Mouse (Mus musculus) liver, embryonic 18 days (tissue): Measurements from ENCODE around the gene Magoh. TPM values are rescaled to one million over a fixed set of nuclear protein-coding genes. Genes with fewer than 3 reads are reported as not detected.

Experiments used
- polyA plus RNA-seq: library from polyadenylated mRNA; depleted of rRNA; stranded (reverse); fragments of >200 nt; gene quantifications from 2 replicates; pipeline ENCODE4 v1.2.3, GENCODE M21; 2012; rRNA removed

The Magoh gene
- 56.2 and 66.2 TPM in 2 replicates for polyA plus RNA-seq

DNA sequence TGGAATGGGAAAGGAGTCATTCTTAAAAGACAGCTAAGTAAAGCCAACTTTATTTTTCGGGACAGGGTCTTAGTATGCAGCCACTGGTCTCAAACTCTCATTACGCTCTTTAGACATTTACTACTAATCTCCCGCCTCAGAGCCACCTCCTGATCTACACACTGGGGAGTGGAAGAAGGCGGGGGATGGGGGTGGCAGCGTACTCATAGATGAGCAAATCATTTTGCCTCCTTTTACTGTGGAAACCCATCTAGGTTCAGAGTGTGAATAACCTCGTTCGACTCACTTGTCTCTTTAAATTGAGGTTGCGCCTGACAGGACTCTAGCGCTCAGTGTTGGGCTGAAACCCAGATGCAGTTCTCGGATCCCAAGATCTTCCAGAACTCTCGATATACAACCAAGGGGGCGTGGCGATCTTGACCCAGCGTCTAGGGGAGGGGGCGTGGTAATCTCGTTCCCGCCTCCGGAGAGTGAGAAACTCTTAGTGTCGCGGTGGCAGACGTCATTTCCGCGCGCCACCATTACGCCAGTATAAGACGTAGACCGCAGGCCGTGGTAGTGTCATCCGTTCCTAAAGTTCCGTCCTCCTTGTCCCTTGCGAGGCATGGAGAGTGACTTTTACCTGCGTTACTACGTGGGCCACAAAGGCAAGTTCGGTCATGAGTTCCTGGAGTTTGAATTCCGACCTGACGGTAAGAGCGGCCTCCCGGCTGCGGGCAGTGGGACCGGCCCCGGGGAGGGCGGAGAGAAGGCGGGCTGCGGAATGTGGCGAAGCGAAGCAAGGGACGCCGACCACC, at the start of gene Magoh:
Magoh (plus strand) TSS at position 502 of the 797 bp plus-strand sequence.

DNA sequence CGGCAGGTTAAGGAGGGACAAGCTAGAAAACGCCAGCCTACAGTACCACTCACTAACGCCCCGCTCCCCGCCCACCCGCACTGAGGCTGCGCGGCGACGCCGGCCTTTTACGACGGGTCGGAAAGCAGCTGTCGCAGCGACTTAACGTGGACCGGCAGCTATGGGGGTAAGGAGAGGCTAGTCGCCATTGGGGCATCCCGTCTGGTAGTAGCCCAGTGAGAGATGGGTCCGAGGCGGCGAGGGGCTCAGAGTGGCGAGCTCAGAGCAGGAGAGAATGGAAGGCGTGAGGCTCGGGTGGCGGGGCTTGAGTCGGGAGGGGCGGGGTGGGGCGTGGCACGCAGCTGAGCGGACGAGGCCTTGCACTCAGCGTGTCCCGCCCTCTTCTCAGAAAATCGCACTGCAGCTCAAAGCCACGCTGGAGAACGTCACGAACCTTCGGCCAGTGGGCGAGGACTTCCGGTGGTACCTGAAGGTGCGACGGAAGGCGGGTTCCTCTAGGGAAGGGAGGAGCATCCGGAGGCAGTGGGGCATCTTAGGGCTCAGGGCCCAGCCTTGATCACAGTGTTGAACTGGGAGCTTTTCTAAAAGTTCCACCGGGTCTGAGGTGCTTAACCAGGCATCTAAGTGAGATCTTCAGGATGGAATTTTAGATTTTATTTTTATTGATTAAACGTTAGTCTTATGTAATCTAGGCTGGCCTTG, 10.3 kb downstream of the Magoh start, which contains the start of gene 0610037L13Rik:
0610037L13Rik (plus strand) TSS at position 83 of the 702 bp plus-strand sequence.

DNA sequence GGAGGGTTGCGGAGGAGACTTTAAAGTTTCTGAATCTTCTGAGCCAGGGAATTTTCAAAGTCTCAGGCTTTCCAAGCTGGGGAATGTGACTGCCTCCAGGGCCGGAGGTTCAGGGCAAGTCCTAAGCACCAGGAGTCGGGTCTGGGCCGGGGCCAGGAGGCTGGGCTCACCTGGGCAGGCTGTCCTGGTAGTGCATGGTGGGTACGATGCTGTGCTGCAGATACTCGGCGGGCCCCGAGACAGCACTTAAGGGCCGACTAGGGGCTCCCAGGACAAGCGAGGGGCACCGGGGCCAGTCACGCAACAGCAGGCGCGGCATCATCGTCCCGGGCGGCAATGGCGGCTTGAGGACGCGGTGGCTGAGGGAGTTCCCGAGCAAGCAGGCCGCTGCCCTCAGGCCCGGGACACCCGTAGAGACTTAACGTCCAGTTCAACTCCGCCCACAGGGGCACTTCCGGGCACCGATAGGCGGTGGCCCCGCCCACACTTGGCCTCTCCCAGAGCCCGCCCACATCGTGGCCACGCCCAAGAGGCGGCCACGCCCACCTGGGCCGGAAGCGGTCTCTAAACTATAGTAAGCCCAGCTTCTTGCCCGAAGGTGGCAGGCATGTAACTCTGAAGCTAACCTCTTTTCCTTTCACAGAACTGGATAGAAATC, 43.7 kb downstream of the Magoh start, which contains the start of gene Cpt2:
Cpt2 (minus strand) TSS at position 466 of the 658 bp plus-strand sequence.

Other genes with a start within 250 kb of the Magoh start
- 0.01 TPM in 1 of 2 replicates, not detected in the other for gene Dmrtb1, start 195.5 kb upstream of the Magoh start, polyA plus RNA-seq
- gene Lrp8, start 77.5 kb upstream of the Magoh start, polyA plus RNA-seq = 1.5 and 2.0 TPM in 2 replicates
- 36.1 and 39.3 TPM in 2 replicates for gene 0610037L13Rik, start 10.1 kb downstream of the Magoh start, polyA plus RNA-seq
- gene Cpt2, start 43.9 kb downstream of the Magoh start, polyA plus RNA-seq = 40.7 and 43.4 TPM in 2 replicates
- gene Slc1a7, start 88.6 kb downstream of the Magoh start, polyA plus RNA-seq = 0.03 and 0.10 TPM in 2 replicates
- gene Podn, start 216.7 kb downstream of the Magoh start, polyA plus RNA-seq = 0.72 and 0.89 TPM in 2 replicates